Mouse (Mus musculus): ENCODE results near the gene Oca2. TPM values are rescaled to one million over a fixed set of nuclear protein-coding genes. Genes with fewer than 3 reads are reported as not detected.

Gene Oca2
- polyA plus RNA-seq (2012; fragmentation: generic; extraction: Trizol), result not detected

GRCm38 (mm10) chr7:56239543-56239942 is at the start of gene Oca2:
Oca2 (plus strand) TSS chr7:56239760.
- H3K4me2 ChIP-seq (ENCODE audit: low read depth), result no peak within 1 kb of the TSS
- no peak within 1 kb of the TSS for H3ac ChIP-seq (ENCODE audit: control insufficient read depth, insufficient read length)
- no peak for TF ChIP-seq MYOD1 (IDR thresholded peaks at IDR 0.05; ENCODE audit: control insufficient read depth in 1 of 3, insufficient read length in 2 of 3, low read depth in 2 of 3)
- no peak for TF ChIP-seq POLR2AphosphoS2 (IDR thresholded peaks at IDR 0.05; ENCODE audit: insufficient read length, low read depth)
- TF ChIP-seq MAX (IDR thresholded peaks at IDR 0.05; ENCODE audit: low read depth), result no peak
- no peak for TF ChIP-seq POLR2A (IDR thresholded peaks at IDR 0.05; ENCODE audit: insufficient read length, low read depth)
- no peak for TF ChIP-seq TCF12 (IDR thresholded peaks at IDR 0.05; ENCODE audit: insufficient read depth, poor library complexity, severe bottlenecking)
- TF ChIP-seq CEBPB (IDR thresholded peaks at IDR 0.05; ENCODE audit: insufficient read depth, poor library complexity, severe bottlenecking), result no peak
- no peak for TF ChIP-seq REST (IDR thresholded peaks at IDR 0.05; ENCODE audit: insufficient read depth, insufficient read length)
- no peak for TF ChIP-seq E2F4 (IDR thresholded peaks at IDR 0.05; ENCODE audit: insufficient read depth)
- no peak for TF ChIP-seq USF1 (IDR thresholded peaks at IDR 0.05; ENCODE audit: low read depth)
- TF ChIP-seq TCF3 (IDR thresholded peaks at IDR 0.05; ENCODE audit: insufficient read length, low read depth), result no peak
- no peak for TF ChIP-seq SRF (IDR thresholded peaks at IDR 0.05; ENCODE audit: control insufficient read depth, insufficient read length, low read depth)
- TF ChIP-seq MYOG (IDR thresholded peaks at IDR 0.05; ENCODE audit: control insufficient read depth in 1 of 3, insufficient read depth in 1 of 3, insufficient read length in 2 of 3, low read depth in 2 of 3), result no peak
- no peak within 1 kb of the TSS for H3K4me3 ChIP-seq
- H3K27me3 ChIP-seq (ENCODE audit: control insufficient read depth, insufficient read depth, insufficient read length), result no peaks in the 10 kb centered on the region
- no peaks in the 10 kb centered on the region for H3K79me2 ChIP-seq (ENCODE audit: control insufficient read depth, insufficient read depth)
- no peaks in the 10 kb centered on the region for H3K36me3 ChIP-seq (ENCODE audit: control insufficient read depth, insufficient read depth)

- no peak overlapping the region for H3K4me3 ChIP-seq
- H3ac ChIP-seq (ENCODE audit: control insufficient read depth, insufficient read length), result no peak overlapping the region
- peaks cover 31% of the 10 kb centered on the region for H3K36me3 ChIP-seq (ENCODE audit: control insufficient read depth, insufficient read depth)
- H3K79me2 ChIP-seq (ENCODE audit: control insufficient read depth, insufficient read depth), result no peaks in the 10 kb centered on the region
- no peaks in the 10 kb centered on the region for H3K27me3 ChIP-seq (ENCODE audit: control insufficient read depth, insufficient read depth, insufficient read length)
- H3K4me2 ChIP-seq (ENCODE audit: low read depth), result no peak overlapping the region
- no peak for TF ChIP-seq REST (IDR thresholded peaks at IDR 0.05; ENCODE audit: insufficient read depth, insufficient read length)
- TF ChIP-seq TCF3 (IDR thresholded peaks at IDR 0.05; ENCODE audit: insufficient read length, low read depth), result no peak
- TF ChIP-seq MAX (IDR thresholded peaks at IDR 0.05; ENCODE audit: low read depth), result no peak
- TF ChIP-seq USF1 (IDR thresholded peaks at IDR 0.05; ENCODE audit: low read depth), result no peak
- TF ChIP-seq E2F4 (IDR thresholded peaks at IDR 0.05; ENCODE audit: insufficient read depth), result no peak
- no peak for TF ChIP-seq MYOD1 (IDR thresholded peaks at IDR 0.05; ENCODE audit: control insufficient read depth in 1 of 3, insufficient read length in 2 of 3, low read depth in 2 of 3)
- no peak for TF ChIP-seq CEBPB (IDR thresholded peaks at IDR 0.05; ENCODE audit: insufficient read depth, poor library complexity, severe bottlenecking)
- TF ChIP-seq TCF12 (IDR thresholded peaks at IDR 0.05; ENCODE audit: insufficient read depth, poor library complexity, severe bottlenecking), result no peak
- TF ChIP-seq POLR2AphosphoS2 (IDR thresholded peaks at IDR 0.05; ENCODE audit: insufficient read length, low read depth), result no peak
- TF ChIP-seq POLR2A (IDR thresholded peaks at IDR 0.05; ENCODE audit: insufficient read length, low read depth), result no peak
Measured at GRCm38 (mm10) chr7:56191041-56191440, 48.5 kb upstream of the Oca2 start.

- Histone ChIP-seq H3K36me3 (ENCODE audit: control insufficient read depth, insufficient read depth) (peaks cover 30% of the 10 kb centered on the region), H3ac (ENCODE audit: control insufficient read depth, insufficient read length) (no peak overlapping the region), H3K27me3 (ENCODE audit: control insufficient read depth, insufficient read depth, insufficient read length) (no peaks in the 10 kb centered on the region), H3K4me2 (ENCODE audit: low read depth) (no peak overlapping the region), H3K4me3 (no peak overlapping the region), H3K79me2 (ENCODE audit: control insufficient read depth, insufficient read depth) (no peaks in the 10 kb centered on the region)
- TF ChIP-seq POLR2A (IDR thresholded peaks at IDR 0.05; ENCODE audit: insufficient read length, low read depth) (no peak), CEBPB (IDR thresholded peaks at IDR 0.05; ENCODE audit: insufficient read depth, poor library complexity, severe bottlenecking) (no peak), POLR2AphosphoS2 (IDR thresholded peaks at IDR 0.05; ENCODE audit: insufficient read length, low read depth) (no peak), USF1 (IDR thresholded peaks at IDR 0.05; ENCODE audit: low read depth) (no peak), MYOD1 (IDR thresholded peaks at IDR 0.05; ENCODE audit: control insufficient read depth in 1 of 3, insufficient read length in 2 of 3, low read depth in 2 of 3) (no peak), E2F4 (IDR thresholded peaks at IDR 0.05; ENCODE audit: insufficient read depth) (no peak), REST (IDR thresholded peaks at IDR 0.05; ENCODE audit: insufficient read depth, insufficient read length) (no peak), MAX (IDR thresholded peaks at IDR 0.05; ENCODE audit: low read depth) (no peak), TCF3 (IDR thresholded peaks at IDR 0.05; ENCODE audit: insufficient read length, low read depth) (no peak), MYOG (IDR thresholded peaks at IDR 0.05; ENCODE audit: control insufficient read depth in 1 of 3, insufficient read depth in 1 of 3, insufficient read length in 2 of 3, low read depth in 2 of 3) (no peak), TCF12 (IDR thresholded peaks at IDR 0.05; ENCODE audit: insufficient read depth, poor library complexity, severe bottlenecking) (no peak), SRF (IDR thresholded peaks at IDR 0.05; ENCODE audit: control insufficient read depth, insufficient read length, low read depth) (no peak)
Measured at GRCm38 (mm10) chr7:56191661-56192060, 47.9 kb upstream of the Oca2 start.

- Histone ChIP-seq H3K4me2 (ENCODE audit: low read depth) (no peak overlapping the region), H3K79me2 (ENCODE audit: control insufficient read depth, insufficient read depth) (no peaks in the 10 kb centered on the region), H3ac (ENCODE audit: control insufficient read depth, insufficient read length) (no peak overlapping the region), H3K36me3 (ENCODE audit: control insufficient read depth, insufficient read depth) (peaks cover 46% of the 10 kb centered on the region), H3K27me3 (ENCODE audit: control insufficient read depth, insufficient read depth, insufficient read length) (no peaks in the 10 kb centered on the region), H3K4me3 (no peak overlapping the region)
- no peak for TF ChIP-seq SRF (IDR thresholded peaks at IDR 0.05; ENCODE audit: control insufficient read depth, insufficient read length, low read depth)
Measured at GRCm38 (mm10) chr7:56201483-56202218, 37.9 kb upstream of the Oca2 start.

- H3K4me3 ChIP-seq, result no peak overlapping the region
- no peak overlapping the region for H3ac ChIP-seq (ENCODE audit: control insufficient read depth, insufficient read length)
- TF ChIP-seq USF1 (IDR thresholded peaks at IDR 0.05; ENCODE audit: low read depth) (no peak), MYOG (IDR thresholded peaks at IDR 0.05; ENCODE audit: control insufficient read depth in 1 of 3, insufficient read depth in 1 of 3, insufficient read length in 2 of 3, low read depth in 2 of 3) (no peak), E2F4 (IDR thresholded peaks at IDR 0.05; ENCODE audit: insufficient read depth) (no peak), MYOD1 (IDR thresholded peaks at IDR 0.05; ENCODE audit: control insufficient read depth in 1 of 3, insufficient read length in 2 of 3, low read depth in 2 of 3) (no peak), SRF (IDR thresholded peaks at IDR 0.05; ENCODE audit: control insufficient read depth, insufficient read length, low read depth) (no peak), TCF12 (IDR thresholded peaks at IDR 0.05; ENCODE audit: insufficient read depth, poor library complexity, severe bottlenecking) (no peak), POLR2AphosphoS2 (IDR thresholded peaks at IDR 0.05; ENCODE audit: insufficient read length, low read depth) (no peak), CEBPB (IDR thresholded peaks at IDR 0.05; ENCODE audit: insufficient read depth, poor library complexity, severe bottlenecking) (no peak), POLR2A (IDR thresholded peaks at IDR 0.05; ENCODE audit: insufficient read length, low read depth) (no peak), TCF3 (IDR thresholded peaks at IDR 0.05; ENCODE audit: insufficient read length, low read depth) (no peak), REST (IDR thresholded peaks at IDR 0.05; ENCODE audit: insufficient read depth, insufficient read length) (no peak)
- H3K4me2 ChIP-seq (ENCODE audit: low read depth), result no peak overlapping the region
- no peaks in the 10 kb centered on the region for H3K79me2 ChIP-seq (ENCODE audit: control insufficient read depth, insufficient read depth)
- no peaks in the 10 kb centered on the region for H3K27me3 ChIP-seq (ENCODE audit: control insufficient read depth, insufficient read depth, insufficient read length)
- H3K36me3 ChIP-seq (ENCODE audit: control insufficient read depth, insufficient read depth), result peaks cover 44% of the 10 kb centered on the region
Measured at GRCm38 (mm10) chr7:56202843-56203242, 36.7 kb upstream of the Oca2 start.

All from myocyte (in vitro differentiated cells).